Mouse (Mus musculus) cerebellum, adult 18-20 months (tissue): Measurements from ENCODE around the gene Sh3d19.
"Not testable (repeated sequence)": the region's sequence is repeated elsewhere in the genome, so short reads cannot be mapped to it uniquely, and the experiment has no call there.

Source experiments
- DNase-seq, 2 experiments: peaks; one replicate each; pipeline ENCODE4 v3.0.0; 2021

Gene Sh3d19

DNA sequence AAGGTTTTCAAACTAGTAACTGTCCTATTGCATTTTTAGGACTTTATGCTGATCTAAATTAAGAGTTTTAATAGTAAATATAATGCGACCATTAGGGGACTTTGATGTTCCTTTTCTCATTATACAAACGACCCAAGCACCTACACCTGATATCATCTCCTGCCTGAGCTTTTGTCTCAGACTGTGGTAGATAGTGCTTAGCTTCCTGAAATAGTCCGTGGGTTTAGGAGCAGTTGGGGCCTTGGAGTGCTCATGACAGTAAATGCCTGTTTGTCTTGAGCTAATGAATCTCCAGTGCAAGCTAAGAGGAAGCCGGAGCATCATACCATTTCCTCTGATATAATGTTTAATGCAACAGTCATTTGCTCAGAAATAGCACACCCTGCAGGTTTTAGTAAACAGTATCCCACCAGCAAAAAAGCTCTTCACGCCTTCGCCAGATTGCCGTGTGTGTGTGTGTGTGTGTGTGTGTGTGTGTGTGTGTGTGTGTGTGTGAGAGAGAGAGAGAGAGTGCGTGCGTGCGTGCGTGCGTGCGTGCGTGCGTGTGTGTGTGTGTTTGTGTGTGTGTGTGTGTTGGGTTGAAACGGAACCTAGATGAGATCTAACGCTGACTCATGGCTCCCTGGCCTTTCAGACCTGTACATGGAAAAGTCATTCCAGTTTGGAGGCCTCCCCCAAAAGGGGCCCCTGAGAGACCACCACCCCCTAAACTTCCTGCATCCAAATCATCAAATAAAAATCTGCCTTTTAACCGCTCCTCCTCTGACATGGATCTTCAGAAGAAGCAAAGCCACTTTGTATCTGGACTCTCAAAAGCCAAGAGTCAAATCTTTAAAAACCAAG is 132.8 kb downstream of the Sh3d19 start:
- no peak for DNase-seq

DNA sequence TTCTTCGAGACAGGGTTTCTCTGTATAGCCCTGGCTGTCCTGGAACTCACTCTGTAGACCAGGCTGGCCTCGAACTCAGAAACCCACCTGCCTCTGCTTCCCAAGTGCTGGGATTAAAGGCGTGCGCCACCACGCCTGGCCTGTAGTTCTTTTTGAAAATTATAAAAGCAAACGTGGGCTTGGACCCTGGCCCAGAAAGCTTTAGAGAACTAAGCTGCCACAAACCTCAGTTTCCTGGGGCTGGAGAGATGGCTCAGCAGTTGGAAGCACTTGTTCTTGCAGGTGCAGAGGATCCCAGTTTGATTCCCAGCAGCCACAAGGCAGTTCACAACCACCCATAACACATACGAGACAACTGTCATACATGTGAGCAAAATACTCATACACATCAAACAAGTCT is 133.5 kb downstream of the Sh3d19 start:
- DNase-seq: not testable (repeated sequence)

DNA sequence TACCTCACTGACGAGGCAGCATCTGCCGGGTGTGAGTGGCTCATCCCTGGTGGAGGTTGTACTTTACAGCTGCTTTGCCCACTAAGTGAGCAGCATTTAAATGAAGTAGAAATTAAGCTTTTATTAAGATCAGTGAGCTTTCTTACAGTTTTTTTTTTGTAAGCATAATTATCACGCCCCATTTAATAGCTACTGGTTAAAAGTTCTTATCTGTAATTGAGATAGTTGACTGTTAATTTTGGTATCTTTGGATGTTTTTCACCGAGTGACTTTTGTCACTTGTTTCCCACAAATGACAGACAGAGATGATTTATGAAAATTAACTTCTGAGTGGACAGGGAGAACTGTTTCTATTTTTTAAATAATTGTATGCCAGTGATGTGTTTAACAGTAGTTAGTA is 134.0 kb downstream of the Sh3d19 start:
- no peak for DNase-seq

DNA sequence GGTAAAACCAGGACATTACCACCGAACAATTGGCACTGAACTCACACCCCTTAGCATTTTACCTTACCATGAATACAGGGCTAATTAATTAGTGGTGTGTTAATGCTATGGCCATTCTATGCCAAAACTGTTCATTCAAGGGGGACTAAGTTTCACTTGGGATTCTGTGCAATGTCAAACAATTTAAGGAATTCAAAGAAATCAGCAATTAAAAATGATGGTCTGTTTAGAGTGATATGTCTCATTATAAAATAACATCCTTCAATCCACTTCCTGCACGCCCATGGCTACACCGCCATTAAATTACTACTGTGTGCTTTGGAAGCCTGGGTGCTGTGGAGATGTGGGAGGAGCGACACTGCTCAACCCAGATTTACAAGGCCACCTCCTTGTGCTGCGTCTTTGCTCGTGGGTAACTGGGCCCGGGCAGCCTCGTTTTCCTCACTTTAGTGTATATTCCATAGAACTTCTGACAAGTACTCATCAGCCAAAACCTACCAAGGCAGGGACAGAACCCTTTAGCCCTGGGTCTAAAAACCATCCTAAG is 135.2 kb downstream of the Sh3d19 start:
- DNase-seq: no peak

DNA sequence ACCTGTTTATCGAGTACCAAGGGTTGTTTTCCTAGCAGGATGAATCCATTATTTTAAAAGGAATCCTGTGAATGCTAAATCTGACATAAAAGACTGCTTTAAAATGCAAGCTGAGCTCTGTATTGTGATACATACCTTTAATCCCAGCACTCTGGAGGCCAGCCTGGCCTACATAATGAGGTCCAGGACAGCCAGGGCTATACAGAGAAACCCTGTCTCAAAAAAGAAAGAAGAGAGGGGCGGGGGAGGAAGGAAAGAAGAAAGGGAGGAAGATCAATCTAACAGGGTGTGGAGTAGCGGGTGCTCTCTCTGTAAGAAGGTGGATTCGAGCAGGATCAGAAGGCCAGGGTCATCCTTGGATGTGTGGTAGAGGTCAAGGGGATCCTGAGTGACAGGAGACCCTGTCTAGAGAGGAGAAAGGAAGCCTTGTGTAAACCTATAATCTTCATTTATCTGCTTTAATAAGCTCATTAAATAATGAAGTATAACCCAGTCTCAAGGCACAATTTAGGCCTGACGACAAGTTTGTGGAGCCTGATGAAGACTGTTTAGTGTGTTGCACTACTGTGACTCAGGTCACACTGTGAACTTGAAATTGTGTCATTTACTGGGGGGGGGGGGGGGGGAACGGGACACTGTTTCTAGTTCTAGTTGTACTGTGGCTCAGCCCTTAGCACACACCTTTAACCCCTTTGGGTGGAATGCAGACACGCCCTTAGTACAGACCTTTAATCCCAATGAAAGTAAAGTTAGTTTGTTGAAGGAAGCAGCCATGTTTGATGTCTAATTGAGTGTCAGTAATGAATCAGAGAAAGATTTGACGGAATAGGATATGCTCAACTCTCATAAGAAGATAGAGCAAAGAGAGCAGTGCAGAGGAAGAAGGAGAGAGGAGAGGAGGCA is 137.0 kb downstream of the Sh3d19 start:
- no peak for DNase-seq

DNA sequence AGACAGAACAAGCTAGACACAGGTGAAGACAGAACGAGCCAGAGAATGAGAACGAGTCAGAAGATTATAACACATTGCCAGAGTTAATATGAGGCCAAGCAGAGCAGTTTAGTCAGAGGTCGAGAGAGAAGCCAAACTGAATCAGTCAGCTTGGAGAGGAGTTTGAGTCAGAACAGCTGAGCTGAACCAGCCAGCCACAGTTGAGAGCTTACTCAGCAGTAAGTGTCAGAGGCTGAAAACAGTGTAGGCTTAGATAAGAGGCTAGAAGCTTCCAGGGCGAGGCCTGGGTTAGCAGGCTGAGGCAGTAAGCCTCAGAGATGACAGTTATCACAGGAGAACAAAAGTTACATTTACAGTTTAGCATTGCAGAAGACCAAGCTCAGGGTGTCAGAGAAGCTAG is 137.7 kb downstream of the Sh3d19 start:
- no peak for DNase-seq

DNA sequence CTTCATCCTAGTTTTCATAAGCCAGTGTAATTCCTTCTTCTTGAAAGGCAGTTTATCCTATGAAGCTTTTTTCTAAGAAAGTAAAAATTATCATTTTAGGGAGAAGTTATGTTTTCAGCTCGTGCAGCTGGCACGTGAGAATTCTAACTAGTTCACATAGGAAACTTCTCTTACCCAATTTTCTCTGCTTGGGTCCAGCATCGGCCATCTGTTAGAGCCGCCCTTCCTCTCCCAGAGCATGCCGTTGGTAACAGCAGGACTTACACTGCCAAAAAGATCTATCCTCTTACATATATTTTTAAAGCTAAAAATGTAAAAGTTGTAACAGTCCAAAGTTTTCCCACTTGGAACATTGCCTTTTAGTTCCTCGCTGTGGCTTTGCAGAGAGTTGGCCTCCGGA is 138.2 kb downstream of the Sh3d19 start:
- DNase-seq: no peak

DNA sequence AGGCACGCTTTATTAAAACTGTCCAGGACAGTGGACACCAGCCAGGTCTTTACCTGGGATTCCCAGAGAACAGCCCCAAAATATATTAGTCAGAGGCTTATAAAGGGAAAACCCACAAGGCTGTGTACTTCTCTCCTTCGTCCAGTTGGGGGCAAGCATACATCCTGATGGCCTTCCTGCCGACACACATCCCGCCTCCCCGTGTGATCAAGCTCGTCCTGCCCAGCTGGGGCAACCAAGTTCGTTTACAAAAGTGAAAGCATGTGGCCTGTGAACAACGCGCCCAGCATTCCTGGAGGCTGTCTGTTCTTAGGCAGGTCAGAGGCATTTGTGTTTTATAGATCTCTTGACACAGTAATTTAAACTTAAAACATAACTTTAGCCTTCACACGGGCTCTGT is 139.2 kb downstream of the Sh3d19 start:
- no peak for DNase-seq

DNA sequence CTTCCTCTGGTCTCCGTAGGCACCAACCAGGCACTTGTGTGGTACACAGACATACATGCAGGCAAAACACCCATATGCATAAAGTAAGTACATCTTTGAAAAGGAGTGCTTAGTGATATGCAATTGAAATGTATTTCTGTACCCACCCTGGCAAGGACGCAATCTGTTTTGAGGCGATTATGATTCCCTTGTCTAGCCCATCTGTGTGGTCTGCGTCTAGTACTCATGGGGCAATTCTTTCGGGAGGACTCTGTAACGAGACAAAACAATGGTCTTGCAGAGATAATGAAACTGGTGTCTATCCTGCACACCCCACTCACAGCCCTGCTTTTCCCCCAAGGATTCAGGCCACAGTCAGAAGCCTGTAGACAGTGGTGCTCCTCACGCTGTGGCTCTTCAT is 141.9 kb downstream of the Sh3d19 start:
- DNase-seq: no peak

DNA sequence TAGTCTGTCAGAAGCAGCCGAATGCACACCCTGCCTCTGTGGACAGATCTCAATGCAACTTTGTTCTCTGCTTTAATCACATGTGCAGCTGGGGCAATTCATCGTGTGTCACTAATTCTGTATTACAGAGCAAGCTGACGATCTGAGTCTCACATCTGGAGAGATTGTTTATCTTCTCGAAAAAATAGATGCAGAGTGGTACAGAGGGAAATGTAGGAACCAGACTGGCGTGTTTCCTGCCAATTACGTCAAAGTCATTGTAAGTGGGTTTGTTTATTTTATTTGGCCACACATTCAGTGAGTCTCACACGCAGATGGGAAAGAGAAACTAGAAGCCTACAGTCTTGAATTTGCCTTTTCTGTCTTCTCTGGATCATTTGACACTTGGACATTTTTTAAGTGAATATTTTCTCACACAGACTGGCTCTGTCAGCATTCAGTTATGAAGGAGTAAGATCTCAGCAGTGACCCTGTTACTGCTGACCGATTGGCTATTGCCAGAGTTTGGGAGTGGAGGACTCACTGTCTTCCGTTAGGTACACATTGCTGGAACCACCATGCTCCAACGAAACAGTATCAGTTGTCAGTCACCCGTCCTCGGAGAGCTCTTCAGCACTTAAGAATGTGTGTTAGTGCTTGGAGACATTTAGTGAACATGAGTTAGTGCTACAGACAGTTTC is 143.9 kb downstream of the Sh3d19 start:
- DNase-seq: no peak

DNA sequence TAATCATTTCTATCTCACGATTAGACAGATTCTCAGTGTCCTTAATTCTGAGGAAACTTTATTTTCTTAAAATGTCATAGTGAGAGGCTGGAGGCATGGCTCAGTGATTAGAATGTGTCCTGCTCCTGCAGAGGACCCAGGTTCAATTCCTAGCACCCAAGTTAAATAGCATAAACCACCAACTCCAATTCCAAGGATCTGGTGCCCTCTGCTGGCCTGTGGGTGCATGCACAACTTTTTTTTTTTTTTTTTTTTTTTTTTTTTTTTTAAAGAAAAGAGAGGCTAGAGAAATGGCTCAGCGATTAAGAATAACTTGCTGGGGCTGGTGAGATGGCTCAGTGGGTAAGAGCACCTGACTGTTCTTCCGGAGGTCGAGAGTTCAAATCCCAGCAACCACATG is 146.0 kb downstream of the Sh3d19 start:
- DNase-seq: no peak

DNA sequence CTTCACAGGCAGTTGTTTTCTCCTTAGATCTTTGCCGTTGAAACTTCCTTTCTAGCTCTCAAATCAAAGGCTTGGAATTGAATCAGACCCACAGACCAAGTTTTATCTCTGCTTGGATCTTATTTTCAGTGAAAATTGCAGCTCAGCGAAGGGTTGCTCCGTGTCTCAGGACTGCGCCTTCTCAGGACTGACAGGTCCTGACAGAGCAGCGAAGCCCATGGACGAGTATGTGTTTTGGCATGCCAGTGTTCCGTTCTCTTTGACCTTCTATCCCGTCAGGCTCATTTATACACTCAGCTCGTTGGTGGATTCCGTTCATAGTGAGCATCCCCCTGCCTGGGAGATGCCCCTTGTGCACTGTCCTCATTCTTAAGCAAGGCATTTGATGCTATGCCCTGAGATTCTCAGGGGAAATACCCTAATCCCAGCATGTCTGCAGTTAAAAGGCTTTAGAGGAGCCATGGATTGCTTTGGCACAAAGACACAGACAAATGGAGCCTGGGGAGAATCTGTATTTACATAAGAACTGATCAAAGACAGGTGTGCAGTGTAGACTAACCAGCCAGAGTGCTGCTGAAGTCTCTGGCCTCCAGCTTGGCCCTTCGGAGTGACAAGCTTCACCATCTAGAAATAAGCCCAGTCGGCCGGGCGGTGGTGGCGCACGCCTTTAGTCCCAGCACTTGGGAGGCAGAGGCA is 148.5 kb downstream of the Sh3d19 start:
- DNase-seq: no peak

DNA sequence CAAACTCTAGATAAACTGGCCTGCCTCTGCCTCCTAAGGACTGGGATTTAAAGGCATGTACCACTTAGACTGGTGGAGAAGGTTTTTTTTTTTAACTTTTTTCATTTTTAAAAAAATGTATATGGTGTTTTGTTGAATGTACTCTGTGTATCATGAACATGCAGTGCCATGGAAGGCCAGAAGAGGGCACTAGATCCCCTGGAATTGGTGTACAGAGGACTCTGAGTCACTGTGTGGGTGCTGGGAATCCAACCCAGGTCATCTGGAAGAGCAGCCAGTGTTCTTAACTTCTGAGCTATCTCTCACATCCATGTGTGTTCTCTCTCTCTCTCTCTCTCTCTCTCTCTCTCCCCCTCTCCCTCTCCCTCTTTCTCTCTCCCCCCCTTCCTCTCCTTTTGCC is 151.2 kb downstream of the Sh3d19 start:
- no peak for DNase-seq

DNA sequence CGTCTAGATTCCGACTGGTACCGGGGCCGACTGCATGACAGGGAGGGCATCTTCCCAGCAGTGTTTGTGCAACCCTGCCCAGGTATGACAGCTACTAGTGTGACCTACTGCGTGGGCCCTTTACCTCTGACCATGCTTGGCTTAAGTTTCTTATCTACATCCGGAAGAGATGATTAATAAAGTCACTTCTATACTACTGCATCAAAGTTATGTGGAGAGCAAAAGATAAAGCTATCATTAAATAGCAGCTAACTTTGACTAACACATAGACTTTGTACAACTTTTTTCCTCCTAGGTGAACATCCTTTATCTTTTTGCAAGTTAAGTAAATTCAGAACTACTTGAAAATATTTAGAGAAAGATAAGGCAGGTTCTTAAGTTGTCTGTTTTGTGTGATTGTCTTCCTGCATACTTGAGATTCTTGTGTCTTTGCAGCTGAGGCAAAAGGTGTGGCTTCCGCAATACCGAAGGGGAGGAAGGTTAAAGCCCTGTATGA is 152.4 kb downstream of the Sh3d19 start:
- no peak for DNase-seq

DNA sequence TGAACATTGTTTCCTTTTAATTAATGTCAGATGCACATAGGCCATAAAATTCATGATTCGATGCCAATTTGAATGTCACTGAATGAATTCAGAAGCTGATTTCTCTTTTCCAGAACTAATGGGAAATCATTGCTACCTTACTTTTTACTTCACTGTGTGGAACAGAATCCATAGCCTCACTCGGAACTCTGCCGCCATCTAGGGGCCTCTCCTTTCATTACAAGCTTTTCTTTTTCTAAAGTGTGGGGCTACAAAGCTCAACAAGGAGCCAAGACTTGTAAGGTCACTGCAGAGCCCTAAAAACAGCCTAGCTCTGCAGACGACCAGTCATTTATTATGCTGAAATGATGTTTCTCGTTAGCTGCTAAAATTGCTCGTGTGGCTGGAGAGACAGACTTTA is 158.8 kb downstream of the Sh3d19 start:
- peak; percentile 65 to 75 for DNase-seq

DNA sequence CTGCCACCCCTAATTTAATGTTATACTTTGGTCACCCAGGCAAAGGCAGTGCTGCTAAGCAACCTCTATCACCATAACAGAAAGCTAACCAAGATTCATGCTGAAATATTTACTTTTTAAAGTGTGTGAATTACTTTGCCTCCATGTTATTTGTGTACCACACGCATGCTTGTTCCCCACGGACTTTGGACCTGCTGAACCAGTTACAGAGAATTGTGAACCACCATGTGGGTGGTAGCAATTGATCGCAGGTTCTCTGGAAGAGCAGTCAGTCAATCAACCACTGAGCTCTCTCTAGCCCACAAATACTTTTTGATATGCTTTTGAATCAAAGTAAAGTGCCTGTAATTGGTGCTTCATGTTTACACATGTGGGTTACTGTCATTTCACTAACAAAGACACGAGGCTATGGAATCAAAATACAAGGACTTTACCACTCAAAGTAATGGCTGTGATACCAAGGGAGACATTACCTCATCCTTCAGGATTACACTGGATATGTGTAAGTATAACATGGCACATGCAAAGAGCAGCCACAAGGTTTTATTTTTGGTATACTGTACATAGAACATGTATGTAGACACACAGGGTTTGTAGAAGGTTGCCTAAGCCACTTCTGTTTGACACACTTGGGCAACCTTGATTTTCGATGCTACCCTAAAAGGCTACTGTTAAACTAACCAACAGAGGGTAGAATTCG is 164.2 kb downstream of the Sh3d19 start:
- DNase-seq: no peak

DNA sequence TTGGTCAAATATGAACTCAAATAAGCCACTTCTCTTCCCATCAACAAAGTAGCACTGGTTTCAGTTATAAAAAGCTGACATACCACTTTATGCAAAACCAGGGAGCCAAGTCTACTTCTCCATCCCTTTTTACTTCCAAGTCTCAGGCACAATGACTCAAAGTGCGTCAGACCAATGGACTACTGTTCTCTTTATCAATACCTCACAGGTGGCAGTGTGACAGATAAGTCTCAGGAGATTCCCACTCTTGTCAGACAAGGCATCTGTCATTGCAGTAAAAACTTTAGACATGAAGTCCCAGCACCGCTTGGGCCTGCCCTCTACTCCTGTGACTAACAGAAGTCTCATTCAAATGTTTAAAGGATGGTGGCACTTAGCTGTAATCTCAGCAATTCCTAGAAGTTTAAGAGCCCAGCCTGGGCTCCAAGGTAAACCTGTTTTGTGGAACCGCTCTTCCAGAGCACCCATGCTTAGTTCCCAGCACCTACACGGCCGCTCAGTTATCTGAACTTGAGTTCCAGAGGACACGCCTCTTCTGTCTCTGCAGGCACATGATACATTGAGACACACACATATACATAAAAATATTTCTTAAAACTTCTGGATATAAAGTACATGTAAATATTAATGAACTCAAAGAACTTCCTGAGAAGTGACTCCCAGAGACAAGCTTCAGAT is 165.1 kb downstream of the Sh3d19 start:
- DNase-seq: no peak

DNA sequence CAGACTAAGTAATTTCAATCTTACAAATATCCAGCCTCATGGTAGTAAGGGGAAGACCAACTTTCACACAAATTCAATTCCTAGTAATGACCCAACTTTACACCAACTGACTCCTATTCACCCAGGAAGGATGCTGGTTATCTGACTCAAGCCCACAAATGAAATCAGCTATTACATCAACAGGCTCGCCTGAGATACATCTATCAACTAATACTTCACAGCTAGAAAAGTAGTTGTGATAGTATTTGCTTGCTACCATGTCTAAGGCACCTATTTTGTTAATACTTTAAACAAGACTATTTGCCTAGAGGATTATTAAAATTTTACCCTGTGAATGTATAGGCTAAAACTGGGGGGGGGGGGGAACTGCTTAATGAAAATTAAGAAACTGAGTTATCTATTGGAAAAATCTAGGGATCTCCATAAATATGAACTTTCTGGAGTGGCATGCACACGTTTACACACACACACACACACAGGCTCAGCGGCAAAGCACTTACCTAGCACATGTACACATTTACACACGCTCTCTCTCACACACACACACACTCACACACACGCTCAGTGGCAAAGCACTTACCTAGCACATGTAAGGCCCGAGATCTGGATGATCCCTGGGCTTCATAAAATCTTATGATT is 166.1 kb downstream of the Sh3d19 start:
- no peak for DNase-seq

DNA sequence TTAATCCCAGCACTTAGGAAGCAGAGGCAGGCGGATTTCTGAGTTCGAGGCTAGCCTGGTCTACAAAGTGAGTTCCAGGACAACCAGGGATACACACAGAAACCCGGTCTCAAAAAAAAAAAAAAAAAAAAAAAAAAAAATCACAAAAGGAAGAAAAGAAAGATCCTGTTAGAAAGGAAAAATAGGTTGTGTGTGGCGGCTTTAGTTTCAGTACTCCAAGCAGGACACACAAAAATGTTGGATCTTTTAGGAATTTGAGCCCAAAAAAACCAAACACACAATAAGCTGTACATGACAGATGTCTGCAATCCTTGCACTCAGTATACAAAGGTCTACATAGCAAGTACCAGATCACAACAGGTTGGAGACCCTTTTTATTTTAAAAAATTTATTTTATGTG is 168.8 kb downstream of the Sh3d19 start:
- DNase-seq: no peak

DNA sequence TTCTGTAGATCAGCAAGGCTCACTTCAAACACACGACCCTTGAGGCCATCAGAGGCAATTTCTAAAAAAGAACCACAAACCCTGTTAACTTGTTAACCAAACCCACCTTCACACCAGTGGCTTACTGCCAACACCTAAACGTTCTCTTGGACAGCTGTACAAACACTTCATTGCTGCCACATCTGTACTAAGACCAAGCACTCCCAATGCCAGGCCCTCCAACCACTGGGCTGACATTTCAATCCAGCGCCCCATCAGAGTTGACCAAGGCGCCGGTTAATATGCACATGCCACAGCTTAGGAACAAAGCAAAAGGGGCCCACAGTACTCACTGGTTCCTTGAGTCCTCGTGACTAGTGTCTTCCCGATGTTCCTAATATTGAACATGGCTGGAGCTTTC is 170.5 kb downstream of the Sh3d19 start:
- no peak for DNase-seq

DNA sequence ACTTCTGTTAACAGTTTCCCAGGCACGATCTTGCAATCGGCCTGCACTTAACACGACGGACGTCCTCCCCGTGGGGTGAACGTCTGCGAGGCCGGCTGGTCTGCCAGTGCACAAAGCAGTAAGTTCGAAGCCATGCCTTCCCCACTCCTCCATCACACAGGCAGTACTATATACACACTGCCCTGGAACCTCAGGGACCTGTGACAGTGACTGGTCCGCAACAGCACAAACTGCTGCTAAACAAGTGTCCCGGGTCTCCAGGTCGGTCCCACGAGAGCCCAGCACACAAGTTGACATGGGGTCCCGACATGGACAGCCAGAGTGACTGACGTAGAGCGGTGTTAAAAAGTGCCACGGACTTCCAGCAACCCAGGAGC is 171.0 kb downstream of the Sh3d19 start:
- no peak for DNase-seq
